Mouse (Mus musculus): Measurements from ENCODE around the gene Gprin3. TPM values are rescaled to one million over a fixed set of nuclear protein-coding genes. Genes with fewer than 3 reads are reported as not detected.

The Gprin3 gene
- total and polyA plus RNA-seq, 2 experiments = 1.9 to 26.9 TPM

- Histone ChIP-seq H3K9ac (ENCODE audit: low read depth, low read length) (no peak overlapping the region), H3K27ac (replicated peaks; ENCODE audit: insufficient read depth, low read depth, low read length) (no peak overlapping the region), H3K4me1 (ENCODE audit: control insufficient read depth, insufficient read depth, low read length) (no peaks in the 10 kb centered on the region; the same call in none of the 2 replicates), H3K4me3 (ENCODE audit: insufficient read depth, low read depth, low read length) (no peak overlapping the region), H3K27me3 (ENCODE audit: control insufficient read depth, insufficient read depth, low read length) (no peaks in the 10 kb centered on the region), H3K36me3 (ENCODE audit: control insufficient read depth, insufficient read depth, low read length) (peaks cover 11% of the 10 kb centered on the region), H3K79me2 (ENCODE audit: control insufficient read depth, insufficient read depth, low read length) (peaks cover 7% of the 10 kb centered on the region)
- no peak for DNase-seq (ENCODE audit: extremely low read depth, low read depth, low spot score)
- no peak for TF ChIP-seq CTCF (IDR thresholded peaks at IDR 0.05; ENCODE audit: low read depth, low read length)
- TF ChIP-seq POLR2A (IDR thresholded peaks at IDR 0.05; ENCODE audit: extremely low read depth, insufficient read depth, low read length) = no peak
Measured at GRCm38 (mm10) chr6:59365300-59365699, 60.8 kb downstream of the Gprin3 start.

GRCm38 (mm10) chr6:59363282-59363681 lies 62.8 kb downstream of the Gprin3 start:
- no peak overlapping the region for H3K4me3 ChIP-seq (ENCODE audit: insufficient read depth, low read depth, low read length)
- no peak overlapping the region for H3K27ac ChIP-seq (replicated peaks; ENCODE audit: insufficient read depth, low read depth, low read length)
- no peak overlapping the region for H3K9ac ChIP-seq (ENCODE audit: low read depth, low read length)
- no peak for DNase-seq (ENCODE audit: extremely low read depth, low read depth, low spot score)
- TF ChIP-seq POLR2A (IDR thresholded peaks at IDR 0.05; ENCODE audit: extremely low read depth, insufficient read depth, low read length) (no peak), CTCF (IDR thresholded peaks at IDR 0.05; ENCODE audit: low read depth, low read length) (no peak)
- peaks cover 11% of the 10 kb centered on the region for H3K36me3 ChIP-seq (ENCODE audit: control insufficient read depth, insufficient read depth, low read length)
- H3K79me2 ChIP-seq (ENCODE audit: control insufficient read depth, insufficient read depth, low read length) = peaks cover 7% of the 10 kb centered on the region
- WGBS = 87% methylated on average over 2 of the region's 2 CpGs
- H3K27me3 ChIP-seq (ENCODE audit: control insufficient read depth, insufficient read depth, low read length) = no peaks in the 10 kb centered on the region
- no peaks in the 10 kb centered on the region; the same call in none of the 2 replicates for H3K4me1 ChIP-seq (ENCODE audit: control insufficient read depth, insufficient read depth, low read length)

DNA sequence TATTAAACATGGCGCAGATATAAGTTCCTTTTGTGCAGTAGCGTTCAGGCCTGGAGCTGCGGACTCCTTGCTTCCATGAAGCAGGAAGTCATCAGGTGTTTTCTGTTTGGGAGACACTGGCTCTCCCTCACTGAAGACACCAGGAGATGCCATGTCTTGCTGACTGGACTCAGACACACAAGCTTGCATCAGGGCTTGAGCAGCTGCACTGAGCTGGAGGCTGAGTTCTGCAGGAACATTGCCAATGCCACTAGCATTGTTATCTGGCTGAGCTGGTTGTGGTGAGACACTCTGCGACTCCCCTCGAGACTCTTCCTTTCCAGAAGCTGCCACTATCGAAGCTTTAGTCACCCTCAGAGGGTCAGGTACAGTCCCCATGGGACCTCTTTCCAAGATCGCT lies 71.2 kb downstream of the Gprin3 start:
- H3K4me1 ChIP-seq (ENCODE audit: control insufficient read depth, insufficient read depth, low read length) = no peaks in the 10 kb centered on the region
- H3K79me2 ChIP-seq (ENCODE audit: control insufficient read depth, insufficient read depth, low read length) = no peaks in the 10 kb centered on the region; the same call in 1 of the 2 replicates
- peaks cover 21% of the 10 kb centered on the region for H3K36me3 ChIP-seq (ENCODE audit: control insufficient read depth, insufficient read depth, low read length)
- TF ChIP-seq POLR2A (IDR thresholded peaks at IDR 0.05; ENCODE audit: extremely low read depth, insufficient read depth, low read length) (no peak), CTCF (IDR thresholded peaks at IDR 0.05; ENCODE audit: low read depth, low read length) (no peak)
- no peak overlapping the region for H3K27ac ChIP-seq (replicated peaks; ENCODE audit: insufficient read depth, low read depth, low read length)
- WGBS = 89% methylated on average over 7 of the region's 7 CpGs
- no peak for DNase-seq (ENCODE audit: extremely low read depth, low read depth, low spot score)
- H3K4me3 ChIP-seq (ENCODE audit: insufficient read depth, low read depth, low read length) = no peak overlapping the region
- no peak overlapping the region for H3K9ac ChIP-seq (ENCODE audit: low read depth, low read length)
- no peaks in the 10 kb centered on the region for H3K27me3 ChIP-seq (ENCODE audit: control insufficient read depth, insufficient read depth, low read length)

- TF ChIP-seq POLR2A (IDR thresholded peaks at IDR 0.05; ENCODE audit: extremely low read depth, insufficient read depth, low read length) = no peak
- no peak for TF ChIP-seq CTCF (IDR thresholded peaks at IDR 0.05; ENCODE audit: low read depth, low read length)
- 72% methylated on average over 5 of the region's 5 CpGs for WGBS
Measured at GRCm38 (mm10) chr6:59351108-59351789, 74.8 kb downstream of the Gprin3 start.

GRCm38 (mm10) chr6:59348673-59349072 lies 77.4 kb downstream of the Gprin3 start:
- TF ChIP-seq POLR2A (IDR thresholded peaks at IDR 0.05; ENCODE audit: extremely low read depth, insufficient read depth, low read length) = no peak
- TF ChIP-seq CTCF (IDR thresholded peaks at IDR 0.05; ENCODE audit: low read depth, low read length) = no peak
- WGBS = 71% methylated on average over 1 of the region's 1 CpGs
- Histone ChIP-seq H3K27me3 (ENCODE audit: control insufficient read depth, insufficient read depth, low read length) (no peaks in the 10 kb centered on the region), H3K79me2 (ENCODE audit: control insufficient read depth, insufficient read depth, low read length) (no peaks in the 10 kb centered on the region), H3K36me3 (ENCODE audit: control insufficient read depth, insufficient read depth, low read length) (peaks cover 6% of the 10 kb centered on the region; the same call in 1 of the 2 replicates), H3K9ac (ENCODE audit: low read depth, low read length) (no peak overlapping the region), H3K4me1 (ENCODE audit: control insufficient read depth, insufficient read depth, low read length) (no peaks in the 10 kb centered on the region; the same call in 1 of the 2 replicates), H3K4me3 (ENCODE audit: insufficient read depth, low read depth, low read length) (no peak overlapping the region), H3K27ac (replicated peaks; ENCODE audit: insufficient read depth, low read depth, low read length) (no peak overlapping the region)
- DNase-seq (ENCODE audit: extremely low read depth, low read depth, low spot score) = no peak

More at GRCm38 (mm10) chr6:59351108-59351789, 74.8 kb downstream of the Gprin3 start:
- H3K4me3 ChIP-seq (ENCODE audit: insufficient read depth, low read depth, low read length) = no peak overlapping the region
- H3K4me1 ChIP-seq (ENCODE audit: control insufficient read depth, insufficient read depth, low read length) = no peaks in the 10 kb centered on the region; the same call in 1 of the 2 replicates
- no peaks in the 10 kb centered on the region for H3K27me3 ChIP-seq (ENCODE audit: control insufficient read depth, insufficient read depth, low read length)
- H3K79me2 ChIP-seq (ENCODE audit: control insufficient read depth, insufficient read depth, low read length) = no peaks in the 10 kb centered on the region
- H3K27ac ChIP-seq (replicated peaks; ENCODE audit: insufficient read depth, low read depth, low read length) = no peak overlapping the region
- no peak overlapping the region for H3K9ac ChIP-seq (ENCODE audit: low read depth, low read length)
- DNase-seq (ENCODE audit: extremely low read depth, low read depth, low spot score) = no peak
- H3K36me3 ChIP-seq (ENCODE audit: control insufficient read depth, insufficient read depth, low read length) = peaks cover 21% of the 10 kb centered on the region

- no peak overlapping the region for H3K9ac ChIP-seq (ENCODE audit: low read depth, low read length)
- H3K4me1 ChIP-seq (ENCODE audit: control insufficient read depth, insufficient read depth, low read length) = no peaks in the 10 kb centered on the region
- TF ChIP-seq POLR2A (IDR thresholded peaks at IDR 0.05; ENCODE audit: extremely low read depth, insufficient read depth, low read length) = no peak
- no peak for TF ChIP-seq CTCF (IDR thresholded peaks at IDR 0.05; ENCODE audit: low read depth, low read length)
- no peaks in the 10 kb centered on the region for H3K79me2 ChIP-seq (ENCODE audit: control insufficient read depth, insufficient read depth, low read length)
- no peak overlapping the region for H3K4me3 ChIP-seq (ENCODE audit: insufficient read depth, low read depth, low read length)
- H3K27me3 ChIP-seq (ENCODE audit: control insufficient read depth, insufficient read depth, low read length) = no peaks in the 10 kb centered on the region
- H3K27ac ChIP-seq (replicated peaks; ENCODE audit: insufficient read depth, low read depth, low read length) = no peak overlapping the region
- WGBS = 74% methylated on average over 1 of the region's 1 CpGs
- no peak for DNase-seq (ENCODE audit: extremely low read depth, low read depth, low spot score)
- H3K36me3 ChIP-seq (ENCODE audit: control insufficient read depth, insufficient read depth, low read length) = no peaks in the 10 kb centered on the region
Measured at GRCm38 (mm10) chr6:59341146-59341545, 84.9 kb downstream of the Gprin3 start.

Data from liver, adult 2 months (tissue).